Mouse (Mus musculus) hindbrain, embryonic 16.5 days (tissue): ENCODE data around the gene Prkrip1. TPM values are rescaled to one million over a fixed set of nuclear protein-coding genes. Genes with fewer than 3 reads are reported as not detected.
A peak's percentile ranks its signal among the peaks of the same experiment; 100 is the strongest.

Source experiments
- ATAC-seq: fragments of 200-750 bp; cut with Nextera tagmentation; 2 replicates; pipeline ENCODE4 v1.8.0; 2017; ENCODE audit warnings: moderate TSS enrichment, moderate library complexity
- H3K27ac ChIP-seq: fragments of 300-500 bp; sonication (generic); 2 replicates; pipeline ENCODE4 v1.5.1; 2014; ENCODE audit warnings: low read depth, mild to moderate bottlenecking, control low read depth, low read length, moderate library complexity
- H3K27me3 ChIP-seq: fragments of 300-500 bp; sonication (generic); replicated peaks from 2 replicates; pipeline ENCODE4 v1.6.1; 2014; ENCODE audit warnings: low read length; ENCODE audit not compliant: control insufficient read depth, insufficient read depth
- H3K36me3 ChIP-seq: fragments of 300-500 bp; sonication (generic); 2 replicates; pipeline ENCODE4 v1.6.1; 2014; ENCODE audit warnings: mild to moderate bottlenecking, low read length, moderate library complexity, mixed read lengths; ENCODE audit not compliant: control insufficient read depth, insufficient read depth
- H3K4me1 ChIP-seq: fragments of 300-500 bp; sonication (generic); 2 replicates; pipeline ENCODE4 v1.6.1; 2014; ENCODE audit warnings: low read depth, low read length; ENCODE audit not compliant: control insufficient read depth, insufficient read depth
- H3K4me2 ChIP-seq: fragments of 300-500 bp; sonication (generic); 2 replicates; pipeline ENCODE4 v1.6.1; 2014; ENCODE audit warnings: mild to moderate bottlenecking, low read length, control low read depth, moderate library complexity
- H3K4me3 ChIP-seq: fragments of 300-500 bp; sonication (generic); 2 replicates; pipeline ENCODE4 v1.5.1; 2014; ENCODE audit warnings: mild to moderate bottlenecking, low read length, control low read depth, moderate library complexity
- H3K9ac ChIP-seq: fragments of 300-500 bp; sonication (generic); 2 replicates; pipeline ENCODE4 v1.6.1; 2014; ENCODE audit warnings: low read depth, mild to moderate bottlenecking, control low read depth, low read length, moderate library complexity
- H3K9me3 ChIP-seq: fragments of 300-500 bp; sonication (generic); 2 replicates; pipeline ENCODE4 v1.6.1; 2014; ENCODE audit warnings: mild to moderate bottlenecking, low read length, moderate library complexity; ENCODE audit not compliant: control insufficient read depth
- WGBS: fragments of 180-500 bp; shearing (Covaris S2); extraction: QIAGEN DNeasy Blood & Tissue Kit; methylation state at CpG from one replicate; pipeline ENCODE4 v1.1.7; 2014; 5-methylcytosine and 5-hydroxymethylcytosine counted together
- polyA plus RNA-seq: library from polyadenylated mRNA; unstranded; fragments of >200 nt; fragmentation: Nextera tagmentation; extraction: Ambion mirVana; gene quantifications from 2 replicates; pipeline ENCODE4 v1.2.1, GENCODE M21; 2015

Gene Prkrip1
- polyA plus RNA-seq, 1 experiment from 2014 or later, result 63.1 TPM

DNA sequence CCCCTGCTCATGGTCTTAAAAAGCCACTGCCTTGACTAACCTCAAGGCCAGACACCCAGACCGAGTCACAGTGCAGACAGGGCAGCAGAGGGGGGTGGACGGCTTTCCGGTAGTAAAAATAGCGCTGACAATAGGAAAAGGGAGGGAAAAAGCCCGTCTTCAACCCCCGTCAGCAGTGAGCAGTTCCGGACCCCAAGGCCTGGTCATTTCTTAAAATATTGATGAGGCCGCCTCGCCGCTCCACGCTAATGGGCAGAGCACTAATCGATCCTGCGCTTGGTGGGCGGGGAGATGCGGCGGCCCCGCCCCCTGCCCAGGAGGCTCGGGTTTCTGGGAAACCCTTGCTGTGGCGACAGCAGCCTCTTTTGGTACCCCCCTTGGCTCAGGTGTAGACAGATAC is 38.8 kb upstream of the Prkrip1 start:
- 3% methylated on average over 19 of the region's 19 CpGs for WGBS
- Histone ChIP-seq H3K4me1 (peaks cover 28% of the 10 kb centered on the region), H3K4me2 (peak overlapping the region; percentile 63), H3K27ac (no peak overlapping the region), H3K36me3 (no peaks in the 10 kb centered on the region), H3K9ac (peak overlapping the region; percentile 19), H3K9me3 (no peaks in the 10 kb centered on the region), H3K4me3 (peak overlapping the region; percentile 35), H3K27me3 (no peaks in the 10 kb centered on the region)
- ATAC-seq, result no peak

DNA sequence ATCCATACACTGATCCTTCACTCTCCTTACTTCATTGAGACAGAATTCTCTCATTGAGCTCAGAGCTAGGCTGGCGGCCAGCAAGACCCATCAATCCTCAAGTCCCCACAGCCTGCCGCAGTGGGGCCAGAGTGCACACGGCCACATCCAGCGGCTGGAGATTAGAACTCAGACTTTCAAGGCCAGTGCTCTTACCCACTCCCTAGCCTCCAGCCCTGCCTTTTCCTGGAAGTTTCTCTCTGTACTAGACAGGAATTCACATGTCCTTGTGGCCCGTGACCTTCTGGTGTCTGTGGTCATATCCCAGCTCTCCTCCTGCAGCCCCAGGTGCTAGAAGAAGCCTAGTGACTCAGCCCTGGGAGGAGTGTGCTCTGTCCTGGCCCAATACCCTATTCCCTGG is 37.8 kb upstream of the Prkrip1 start:
- H3K4me3 ChIP-seq, result no peak overlapping the region
- H3K9me3 ChIP-seq, result no peaks in the 10 kb centered on the region
- 81% methylated on average over 5 of the region's 5 CpGs for WGBS
- no peak for ATAC-seq
- peaks cover 22% of the 10 kb centered on the region for H3K4me1 ChIP-seq
- no peak overlapping the region for H3K4me2 ChIP-seq
- H3K27ac ChIP-seq, result no peak overlapping the region
- H3K27me3 ChIP-seq, result no peaks in the 10 kb centered on the region
- H3K9ac ChIP-seq, result no peak overlapping the region
- peaks cover 4% of the 10 kb centered on the region for H3K36me3 ChIP-seq

DNA sequence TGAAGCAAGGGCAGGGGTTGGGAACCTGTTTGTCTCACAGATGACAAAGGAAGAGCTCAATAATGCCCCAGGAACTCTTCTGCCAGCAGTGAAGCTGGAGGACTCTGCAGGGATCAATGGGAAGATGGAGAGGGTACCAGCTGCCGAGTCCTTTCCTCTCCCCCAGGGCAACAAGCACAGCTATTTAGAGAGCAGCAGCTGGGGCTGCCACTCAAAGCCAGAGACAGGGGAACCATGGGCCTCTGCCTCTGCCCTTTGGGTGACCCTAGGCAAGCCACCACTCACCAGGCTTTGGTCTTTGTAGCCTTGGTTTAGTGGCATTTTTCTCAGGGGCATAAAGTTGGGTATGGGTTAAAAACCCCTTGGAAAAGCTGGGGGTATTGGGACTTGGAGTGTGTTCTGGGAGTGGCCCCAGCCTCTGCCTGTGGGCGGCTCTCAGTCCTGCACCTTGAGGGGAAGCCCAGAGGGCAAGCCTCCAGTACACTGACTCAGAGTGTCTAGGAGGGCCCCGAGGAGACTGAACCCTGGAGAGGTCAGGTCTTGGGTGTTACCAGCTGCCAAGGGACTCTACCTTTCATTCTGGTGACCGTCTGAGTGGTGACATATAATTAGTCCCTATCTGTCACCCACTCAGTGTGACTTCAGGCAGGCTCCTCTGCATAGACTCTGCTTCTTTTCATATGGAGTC is 31.7 kb upstream of the Prkrip1 start:
- WGBS, result 56% methylated on average over 4 of the region's 4 CpGs
- ATAC-seq, result no peak
- peaks cover 7% of the 10 kb centered on the region for H3K4me1 ChIP-seq
- peaks cover 24% of the 10 kb centered on the region for H3K36me3 ChIP-seq
- no peaks in the 10 kb centered on the region for H3K27me3 ChIP-seq
- H3K9me3 ChIP-seq, result no peaks in the 10 kb centered on the region
- H3K4me2 ChIP-seq, result no peak overlapping the region
- H3K4me3 ChIP-seq, result no peak overlapping the region
- no peak overlapping the region for H3K9ac ChIP-seq
- H3K27ac ChIP-seq, result no peak overlapping the region

DNA sequence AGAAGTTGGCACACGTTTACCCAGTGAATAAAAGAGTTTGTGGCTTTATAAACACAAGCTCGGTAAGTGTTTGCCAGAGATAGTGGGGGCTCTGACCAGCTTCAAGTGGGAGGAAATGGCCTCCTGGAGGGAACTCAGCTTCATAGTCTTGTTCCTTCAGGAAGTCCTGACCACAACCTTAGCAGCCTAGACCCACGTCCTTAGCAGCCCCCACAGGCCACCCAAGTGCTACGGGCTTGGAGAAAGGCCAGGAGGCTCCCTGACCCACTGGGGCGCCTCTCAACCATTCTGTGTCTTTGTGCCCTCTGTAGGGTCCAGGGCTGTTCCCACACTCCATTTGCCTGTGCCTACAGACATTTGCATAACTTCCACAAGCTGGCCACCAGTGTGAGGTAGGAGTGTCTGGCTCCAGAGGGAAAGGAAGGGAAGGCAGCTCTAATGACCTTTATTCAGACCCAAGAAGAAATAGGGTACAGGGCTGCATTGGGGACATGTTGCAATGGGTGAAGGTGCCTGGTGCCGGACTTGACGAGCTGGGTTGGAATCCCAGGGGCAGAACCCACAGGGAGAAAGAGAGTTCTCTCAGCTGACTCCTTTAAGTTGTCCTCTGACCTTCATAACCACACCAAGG is 27.6 kb upstream of the Prkrip1 start:
- H3K36me3 ChIP-seq, result peaks cover 34% of the 10 kb centered on the region
- ATAC-seq, result no peak
- WGBS, result 77% methylated on average over 7 of the region's 7 CpGs

DNA sequence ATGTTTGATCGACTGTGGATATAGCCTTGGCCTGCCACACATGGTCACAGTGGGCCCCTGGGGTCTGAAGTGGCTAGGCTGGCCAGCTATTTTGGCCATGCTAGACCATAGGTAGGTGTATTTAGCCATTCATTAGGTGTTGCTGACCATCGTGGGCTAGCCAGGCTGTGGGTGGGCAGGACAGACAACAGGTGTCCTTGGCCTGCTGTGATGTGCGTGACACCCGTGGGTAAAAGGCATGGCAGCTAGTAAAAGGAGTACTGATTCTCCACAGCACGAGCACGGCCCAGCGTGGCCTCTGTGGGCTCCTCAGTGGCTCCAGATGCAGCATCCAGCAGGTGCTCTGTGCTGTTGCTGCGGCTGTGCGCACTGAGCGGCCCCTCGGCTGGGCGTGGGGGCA is 19.8 kb upstream of the Prkrip1 start:
- no peak overlapping the region for H3K4me2 ChIP-seq
- no peaks in the 10 kb centered on the region for H3K27me3 ChIP-seq
- ATAC-seq, result no peak
- no peaks in the 10 kb centered on the region for H3K4me1 ChIP-seq
- H3K9me3 ChIP-seq, result no peaks in the 10 kb centered on the region
- WGBS, result 79% methylated on average over 12 of the region's 12 CpGs
- H3K36me3 ChIP-seq, result peaks cover 6% of the 10 kb centered on the region
- H3K27ac ChIP-seq, result no peak overlapping the region
- H3K9ac ChIP-seq, result no peak overlapping the region
- H3K4me3 ChIP-seq, result no peak overlapping the region

More for the DNA sequence above, 27.6 kb upstream of the Prkrip1 start:
- no peak overlapping the region for H3K9ac ChIP-seq
- H3K4me3 ChIP-seq, result no peak overlapping the region
- no peak overlapping the region for H3K27ac ChIP-seq
- H3K4me1 ChIP-seq, result no peaks in the 10 kb centered on the region
- H3K9me3 ChIP-seq, result no peaks in the 10 kb centered on the region
- H3K27me3 ChIP-seq, result no peaks in the 10 kb centered on the region
- no peak overlapping the region for H3K4me2 ChIP-seq

DNA sequence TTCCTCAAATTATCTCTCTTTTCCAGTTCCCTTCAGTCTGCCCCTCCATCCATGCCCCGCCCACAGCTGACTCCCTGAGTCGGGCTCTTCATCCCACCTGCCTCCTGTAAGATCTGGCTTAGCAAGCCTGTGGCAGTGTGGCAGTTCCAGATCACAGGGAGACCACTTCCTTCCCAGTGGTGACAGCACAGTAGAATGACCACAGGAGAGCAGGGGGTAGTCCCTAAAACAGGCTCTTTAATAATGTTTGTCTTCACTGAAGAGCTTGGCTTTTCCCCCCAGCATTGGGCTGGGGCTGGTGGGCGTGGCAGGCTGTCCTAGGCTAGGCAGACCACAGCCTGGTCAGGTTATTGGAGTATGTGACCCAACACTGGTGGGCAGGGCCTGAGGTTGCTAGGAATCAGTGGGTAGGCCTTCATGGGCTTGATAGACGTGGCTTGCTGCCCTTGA is 19.2 kb upstream of the Prkrip1 start:
- H3K9me3 ChIP-seq, result no peaks in the 10 kb centered on the region
- no peak overlapping the region for H3K4me2 ChIP-seq
- WGBS, result 76% methylated on average over 4 of the region's 4 CpGs
- H3K36me3 ChIP-seq, result peaks cover 5% of the 10 kb centered on the region
- H3K9ac ChIP-seq, result no peak overlapping the region
- H3K4me1 ChIP-seq, result no peaks in the 10 kb centered on the region
- H3K4me3 ChIP-seq, result no peak overlapping the region
- no peak overlapping the region for H3K27ac ChIP-seq
- ATAC-seq, result no peak
- no peaks in the 10 kb centered on the region for H3K27me3 ChIP-seq

DNA sequence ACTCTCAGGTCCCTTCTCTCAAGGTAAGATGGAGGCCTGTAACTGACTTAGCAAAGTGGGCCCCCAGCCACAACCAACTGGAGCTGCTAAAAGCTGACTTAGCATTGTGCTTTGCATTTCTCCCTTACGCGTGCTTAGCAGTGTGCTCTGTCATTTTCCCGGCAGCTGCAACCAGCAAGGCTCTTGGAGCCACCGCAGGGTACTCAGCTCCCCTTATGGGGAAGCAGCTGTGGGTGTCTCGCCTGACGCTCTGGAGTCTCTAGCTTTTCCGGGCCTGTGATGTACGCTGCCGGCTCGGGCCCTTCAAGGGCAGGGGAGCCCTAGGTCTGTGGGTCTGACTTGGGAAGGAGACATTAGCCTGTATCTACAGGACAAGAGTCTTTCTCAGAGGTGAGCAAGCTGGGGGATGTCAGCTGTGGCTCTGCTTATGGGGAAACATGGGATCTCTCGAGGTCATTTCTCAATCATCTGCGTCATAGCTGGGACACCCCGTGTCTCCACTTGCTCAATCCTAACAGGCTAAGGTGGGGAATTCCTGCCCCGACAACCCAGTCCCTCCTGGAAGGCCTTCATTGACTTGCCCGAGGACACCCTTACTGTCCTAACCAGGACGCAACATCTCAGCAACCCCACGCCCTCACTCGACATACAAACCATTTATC is 18.4 kb upstream of the Prkrip1 start:
- Histone ChIP-seq H3K9me3 (no peaks in the 10 kb centered on the region), H3K4me1 (no peaks in the 10 kb centered on the region), H3K9ac (no peak overlapping the region), H3K27me3 (no peaks in the 10 kb centered on the region), H3K27ac (no peak overlapping the region), H3K4me3 (no peak overlapping the region), H3K36me3 (peaks cover 5% of the 10 kb centered on the region), H3K4me2 (no peak overlapping the region)
- WGBS, result 81% methylated on average over 18 of the region's 18 CpGs
- ATAC-seq, result 0 out of 2 replicates have a peak, but pooled peaks have one; percentile 22

DNA sequence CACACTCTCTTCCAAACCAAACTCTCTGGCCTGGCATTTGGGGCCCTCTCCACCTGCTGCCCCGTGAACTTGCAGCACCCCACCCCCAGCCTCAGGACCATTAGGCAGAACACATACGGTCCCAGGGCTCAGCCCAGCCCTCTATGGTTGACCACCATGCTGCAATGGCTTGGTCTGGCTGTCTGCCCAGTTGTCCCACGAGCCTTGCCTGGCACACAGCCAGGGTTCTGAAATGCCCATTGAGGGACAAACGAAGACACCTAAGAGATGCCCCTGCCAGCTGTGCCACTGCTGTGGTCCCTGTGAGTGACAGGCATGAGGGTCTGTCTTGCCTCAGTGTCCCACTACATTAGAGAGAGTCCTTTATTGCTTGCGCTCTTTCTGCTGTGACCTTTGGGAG is 17.2 kb upstream of the Prkrip1 start:
- H3K27ac ChIP-seq, result no peak overlapping the region
- no peak overlapping the region for H3K9ac ChIP-seq
- no peak overlapping the region for H3K4me3 ChIP-seq
- H3K4me1 ChIP-seq, result no peaks in the 10 kb centered on the region
- no peak for ATAC-seq
- H3K9me3 ChIP-seq, result no peaks in the 10 kb centered on the region
- no peaks in the 10 kb centered on the region for H3K27me3 ChIP-seq
- H3K36me3 ChIP-seq, result peaks cover 5% of the 10 kb centered on the region; the same call in 1 of the 2 replicates
- H3K4me2 ChIP-seq, result no peak overlapping the region
- 52% methylated on average over 5 of the region's 5 CpGs for WGBS

DNA sequence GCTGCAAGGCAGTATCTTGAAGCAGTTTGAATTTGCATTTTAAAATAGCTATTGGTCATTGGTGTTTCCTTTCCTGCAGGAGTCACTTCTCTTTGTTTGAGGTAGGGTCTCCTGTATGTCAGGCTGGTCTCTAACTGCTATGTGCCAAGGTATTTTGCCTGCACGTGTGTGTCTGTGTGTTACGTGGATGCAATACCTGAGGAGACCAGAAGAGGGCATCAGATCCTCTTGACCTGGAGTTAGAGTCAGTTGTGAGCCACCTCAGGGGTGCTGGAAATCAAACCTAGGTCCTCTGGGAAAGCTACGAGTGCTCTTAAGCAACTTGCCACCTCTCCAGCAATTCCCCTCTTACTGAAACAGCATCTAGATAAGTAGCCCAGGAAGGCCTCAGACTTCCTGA is 16.4 kb upstream of the Prkrip1 start:
- Histone ChIP-seq H3K9ac (no peak overlapping the region), H3K36me3 (peaks cover 5% of the 10 kb centered on the region; the same call in 1 of the 2 replicates), H3K4me1 (no peaks in the 10 kb centered on the region), H3K4me2 (no peak overlapping the region), H3K27ac (no peak overlapping the region), H3K9me3 (no peaks in the 10 kb centered on the region), H3K27me3 (no peaks in the 10 kb centered on the region), H3K4me3 (no peak overlapping the region)
- ATAC-seq, result no peak
- 85% methylated on average over 3 of the region's 3 CpGs for WGBS
